Mouse (Mus musculus) left cerebral cortex, postnatal 36 days (tissue): ENCODE data around the gene Zfp114. TPM values are rescaled to one million over a fixed set of nuclear protein-coding genes. Genes with fewer than 3 reads are reported as not detected.

ENCODE experiments used
- total RNA-seq, 2 experiments: library from RNA; stranded (reverse); gene quantifications; 2 replicates each; pipeline ENCODE4 v1.2.3; 2021

Gene Zfp114
- total RNA-seq, 2 experiments from 2014 or later, result 3.3 to 4.3 TPM

Other genes with a start within 250 kb of the Zfp114 start
- gene Vmn1r179, start 248.1 kb upstream of the Zfp114 start, total RNA-seq, result not detected
- not detected for gene Vmn1r180, start 224.4 kb upstream of the Zfp114 start, total RNA-seq
- gene Vmn1r181, start 200.4 kb upstream of the Zfp114 start, total RNA-seq, result not detected
- gene V1rd19, start 173.4 kb upstream of the Zfp114 start, total RNA-seq, result not detected
- gene Vmn1r183, start 121.8 kb upstream of the Zfp114 start, total RNA-seq, result not detected
- gene Zfp180, start 93.1 kb upstream of the Zfp114 start, total RNA-seq, result 10 to 100 TPM; 42.8 to 54.9 TPM
- gene Zfp112, start 62.7 kb upstream of the Zfp114 start, total RNA-seq, result 10 to 100 TPM in 1 of 2 experiments, 1 to 10 TPM in 1; 8.9 to 13.0 TPM
- 10 to 100 TPM; 20.5 to 23.5 TPM for gene Zfp235, start 40.9 kb upstream of the Zfp114 start, total RNA-seq
- gene Zfp111, start 36.4 kb downstream of the Zfp114 start, total RNA-seq, result 10 to 100 TPM; 11.2 to 11.9 TPM
- gene Zfp109, start 62.5 kb downstream of the Zfp114 start, total RNA-seq, result 10 to 100 TPM in 1 of 2 experiments, 1 to 10 TPM in 1; 8.6 to 10.8 TPM
- 1 to 10 TPM; 7.8 to 9.1 TPM for gene Zfp108, start 79.7 kb downstream of the Zfp114 start, total RNA-seq
- 10 to 100 TPM; 11.8 to 12.6 TPM for gene Zfp93, start 95.4 kb downstream of the Zfp114 start, total RNA-seq
- 10 to 100 TPM; 21.9 to 23.9 TPM for gene Zfp61, start 126.2 kb downstream of the Zfp114 start, total RNA-seq
- gene Zfp94, start 141.6 kb downstream of the Zfp114 start, total RNA-seq, result 10 to 100 TPM; 13.2 to 16.2 TPM
- gene Tescl, start 158.9 kb downstream of the Zfp114 start, total RNA-seq, result not detected
- not detected for gene Lypd5, start 174.1 kb downstream of the Zfp114 start, total RNA-seq
- under 1 TPM; 0.42 to 0.77 TPM for gene Kcnn4, start 195.2 kb downstream of the Zfp114 start, total RNA-seq
- 10 to 100 TPM; 39.6 to 51.1 TPM for gene Smg9, start 224.6 kb downstream of the Zfp114 start, total RNA-seq